Mouse (Mus musculus): ENCODE measurements around the gene Bcl9. TPM values are rescaled to one million over a fixed set of nuclear protein-coding genes. Genes with fewer than 3 reads are reported as not detected.

The Bcl9 gene
- 10.5 and 27.5 TPM in 2 replicates for polyA plus RNA-seq (2012; rRNA removed; ENCODE audit: low replicate concordance)

DNA sequence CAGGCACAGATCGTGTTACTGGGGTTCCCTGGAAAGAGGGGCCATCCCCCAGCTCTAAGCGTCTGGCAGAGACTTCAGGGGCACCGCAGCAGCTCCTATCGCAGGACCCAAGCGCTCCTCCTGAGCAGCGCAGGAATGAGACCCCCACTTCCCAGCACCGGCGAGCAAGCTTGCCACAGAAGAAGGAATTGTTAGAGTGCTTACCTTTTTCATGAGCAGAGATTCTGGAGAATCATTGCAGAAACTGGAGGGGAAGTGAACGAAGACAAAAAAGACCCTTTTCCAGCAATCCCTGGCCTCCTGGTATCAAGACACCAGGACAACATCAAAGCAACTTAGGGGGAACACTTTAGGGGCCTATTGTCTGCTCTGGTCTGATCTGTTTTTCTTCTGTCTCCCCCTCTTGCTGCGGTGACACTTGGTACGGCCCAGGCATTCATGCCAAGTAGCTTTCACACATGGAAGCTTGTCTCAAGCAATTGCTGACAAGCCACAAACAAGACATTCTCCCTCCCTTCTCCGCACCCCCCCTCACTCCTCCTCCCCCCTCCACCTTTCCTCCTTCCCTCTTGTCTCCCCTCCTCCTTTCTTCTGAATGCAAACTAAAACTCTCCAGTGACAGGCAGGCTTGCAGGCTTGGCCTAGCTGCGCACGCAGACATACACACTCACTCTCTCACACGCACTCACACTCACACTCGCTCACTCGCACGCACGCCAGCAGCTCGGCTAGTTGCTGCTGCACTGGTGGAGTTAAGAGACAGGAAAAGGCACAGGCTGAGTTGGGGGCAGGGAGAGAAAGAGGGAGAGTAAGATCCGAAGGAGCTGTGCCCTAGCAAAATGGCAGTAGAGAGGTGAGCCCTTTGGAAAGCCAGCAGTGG, at the start of gene Bcl9:
Gene Bcl9, minus strand, starts transcription at position 365 of the 880 bp plus-strand sequence.

DNA sequence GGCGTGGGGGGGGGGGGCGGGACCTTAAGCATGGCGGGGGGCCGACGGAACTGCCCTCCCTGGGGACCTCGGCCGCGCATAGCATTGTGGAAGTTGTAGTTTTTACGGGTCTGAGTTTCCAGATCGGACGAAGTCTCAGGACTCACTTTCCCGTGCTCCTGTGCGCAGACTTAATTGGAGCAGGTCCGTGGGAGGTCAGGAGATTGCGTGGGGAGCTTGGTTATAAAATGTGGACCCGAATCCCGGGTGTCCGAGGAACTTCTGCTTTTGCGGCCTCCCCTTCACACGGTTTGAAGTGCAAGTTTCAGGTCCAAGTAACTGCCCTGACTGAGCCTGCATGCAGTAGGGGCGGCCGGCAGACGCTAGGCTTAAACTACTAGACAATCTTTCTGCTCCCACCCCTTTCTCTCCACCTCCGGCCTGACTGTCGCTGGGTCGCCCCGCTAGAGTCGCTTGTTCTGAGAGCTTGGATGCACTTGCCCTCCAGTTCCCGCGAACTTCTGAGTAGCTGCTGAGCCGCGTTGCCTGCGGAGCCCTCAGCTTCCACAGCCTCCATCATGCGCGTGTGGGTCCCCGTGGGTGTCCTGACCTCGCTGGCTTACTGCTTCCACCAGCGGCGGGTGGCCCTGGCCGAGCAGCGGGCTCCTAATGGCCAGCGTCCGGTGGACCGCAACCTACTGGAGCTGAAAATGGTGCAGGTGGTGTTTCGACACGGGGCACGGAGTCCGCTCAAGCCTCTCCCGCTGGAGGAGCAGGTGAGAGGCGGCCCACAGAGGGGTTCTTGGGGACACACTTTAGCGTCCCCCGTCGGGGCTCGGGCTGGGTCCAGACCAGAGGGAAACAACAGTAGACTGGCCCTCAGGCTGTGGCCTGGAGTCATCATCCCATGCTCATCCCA, 138.9 kb downstream of the Bcl9 start, which contains the start of gene Acp6:
Gene Acp6, plus strand, starts transcription at position 167 of the 898 bp plus-strand sequence.

Other genes starting within 250 kb of the Bcl9 start
- 46.7 and 48.3 TPM in 2 replicates for gene Acp6, start 139.1 kb downstream of the Bcl9 start, polyA plus RNA-seq (2012; rRNA removed; ENCODE audit: low replicate concordance)
- gene Olfr1402, start 124.1 kb upstream of the Bcl9 start, polyA plus RNA-seq (2012; rRNA removed; ENCODE audit: low replicate concordance) = not detected in 2 replicates

Data from subcutaneous adipose tissue, adult 2 months (tissue).